ENCODE assay signal across 14 mouse cellular contexts in genomic region chr6:62198768-62199167, GRCm38 (mm10).
DNase-seq lines count a peak whose midpoint lies in the region.
"Had no signal": no experiment of that assay in that cellular context is flagged by ENCODE, and none has a peak within 500 bp of the region (broad histone marks: within the 10 kb centered on the region; RNA-seq: fewer than 3 reads in every experiment).

No protein-coding gene starts in this region.

- H3K4me1 ChIP-seq in forebrain, embryonic 10.5 days, result no peaks in the 10 kb centered on the region
- H3K4me1 ChIP-seq: embryonic facial prominence, embryonic 12.5 days; heart, embryonic 12.5 days; neural tube, embryonic 12.5 days had no signal

- intact Hi-C loops in left cerebral cortex, postnatal 4 days (cut with DNase I), result no loop called here

- peak; percentile 7 to 37 for DNase-seq in frontal cortex, adult 2 months (ENCODE audit: extremely low spot score in 1 of 2, low spot score in 1 of 2)
- DNase-seq in frontal cortex, postnatal 14 days (ENCODE audit: low spot score in 2 of 2), result no peak
- DNase-seq in left cerebral cortex, adult 11 months (ENCODE audit: low spot score), result peak; percentile 7
- DNase-seq in left cerebral cortex, postnatal 4 days, result no peak
- peak; percentile 4 to 10 for DNase-seq in left cerebral cortex, adult 8-10 months (ENCODE audit: low spot score in 2 of 2)
- peak; percentile 8 for DNase-seq in right cerebral cortex, postnatal 25 days
- DNase-seq in forebrain, embryonic 10.5 days (ENCODE audit: extremely low spot score, low spot score), result no peak
- DNase-seq: lung, adult 18-20 months; lung, postnatal 36 days; thymus, adult 18-20 months had no signal

- WGBS in forebrain, embryonic 10.5 days, result 84% methylated on average over 6 of the region's 6 CpGs

- no peak overlapping the region for H3K4me3 ChIP-seq in forebrain, embryonic 10.5 days
- H3K4me3 ChIP-seq: embryonic facial prominence, embryonic 12.5 days; heart, embryonic 12.5 days; neural tube, embryonic 12.5 days had no signal

- no peak overlapping the region for H3K27ac ChIP-seq in forebrain, embryonic 10.5 days
- H3K27ac ChIP-seq: embryonic facial prominence, embryonic 12.5 days; hindbrain, embryonic 14.5 days; neural tube, embryonic 12.5 days had no signal

- no peaks in the 10 kb centered on the region for H3K36me3 ChIP-seq in forebrain, embryonic 10.5 days (replicated peaks)
- H3K36me3 ChIP-seq: embryonic facial prominence, embryonic 12.5 days; heart, embryonic 12.5 days; neural tube, embryonic 12.5 days had no signal

- H3K27me3 ChIP-seq in forebrain, embryonic 10.5 days (ENCODE audit: poor library complexity, severe bottlenecking), result no peaks in the 10 kb centered on the region
- H3K27me3 ChIP-seq: embryonic facial prominence, embryonic 12.5 days; heart, embryonic 12.5 days; neural tube, embryonic 12.5 days had no signal

- H3K9me3 ChIP-seq in forebrain, embryonic 10.5 days, result no peaks in the 10 kb centered on the region
- H3K9me3 ChIP-seq: embryonic facial prominence, embryonic 12.5 days; heart, embryonic 12.5 days; neural tube, embryonic 12.5 days had no signal

Comparison
In these comparisons a context has a peak if more than half of its experiments do, and no peak if none do; other contexts are left out.
1. DNase-seq: peak in frontal cortex, adult 2 months (2 of 2), left cerebral cortex, adult 11 months (single experiment), left cerebral cortex, adult 8-10 months (2 of 2) and right cerebral cortex, postnatal 25 days (single experiment); none in frontal cortex, postnatal 14 days (0 of 2), left cerebral cortex, postnatal 4 days (single experiment) and forebrain, embryonic 10.5 days (single experiment).